Mouse (Mus musculus): Measurements from ENCODE around the gene Ush2a.

Ush2a gene

DNA sequence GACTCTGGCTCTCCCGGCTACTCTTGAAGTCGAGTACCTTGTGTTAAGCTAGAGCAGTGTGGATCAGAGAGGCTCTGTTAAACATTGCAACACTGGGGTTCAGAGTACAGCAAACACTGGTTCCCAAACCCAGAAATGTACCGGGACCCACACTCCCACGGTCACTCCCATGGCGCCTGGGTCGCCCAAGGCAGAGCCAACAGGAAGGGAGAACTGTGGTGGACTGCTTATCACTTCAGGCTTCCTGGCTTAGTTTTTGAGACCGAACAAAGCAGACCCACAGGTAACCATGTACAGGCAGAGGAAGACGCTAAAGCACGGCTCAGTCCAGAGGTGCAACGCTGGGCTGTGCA lies 413.7 kb downstream of the Ush2a start:
- DNase-seq, result no peak

DNA sequence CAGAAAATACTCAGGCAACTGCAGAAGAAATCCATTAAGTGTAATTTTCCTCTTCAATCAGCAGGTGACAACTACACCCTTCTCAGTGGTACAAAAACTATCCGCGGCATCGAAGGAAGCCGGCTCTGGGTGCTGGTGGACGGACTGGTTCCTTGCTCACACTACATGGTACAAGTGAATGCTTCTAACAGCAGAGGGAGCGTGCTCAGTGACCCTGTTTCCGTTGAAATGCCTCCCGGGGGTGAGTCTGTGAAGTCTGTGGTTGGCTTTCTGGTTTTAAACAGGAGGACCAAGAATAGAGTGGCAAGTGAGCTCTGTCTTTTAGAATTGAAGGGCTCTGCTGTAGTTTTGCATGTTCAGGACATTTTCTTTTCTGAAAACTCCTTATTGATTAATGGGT lies 416.4 kb downstream of the Ush2a start:
- DNase-seq, result no peak

DNA sequence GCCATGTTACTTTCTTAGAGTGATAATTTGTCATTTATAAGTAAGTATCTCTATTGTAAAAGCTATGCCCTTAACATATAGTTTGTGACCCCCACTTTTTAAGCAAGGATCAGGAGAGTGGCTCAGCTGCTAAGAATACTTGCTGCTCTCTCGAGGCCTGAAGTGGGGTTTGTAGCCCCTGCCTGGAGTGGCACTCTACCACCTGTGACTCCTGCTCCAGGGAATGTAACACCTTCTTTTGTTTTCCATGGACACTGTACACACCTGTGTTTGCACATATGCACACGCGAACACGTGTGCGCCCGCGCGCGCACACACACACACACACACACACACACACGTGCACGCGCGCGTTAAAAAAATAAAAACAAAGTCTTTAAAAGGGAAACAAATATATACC lies 424.5 kb downstream of the Ush2a start:
- no peak for DNase-seq

DNA sequence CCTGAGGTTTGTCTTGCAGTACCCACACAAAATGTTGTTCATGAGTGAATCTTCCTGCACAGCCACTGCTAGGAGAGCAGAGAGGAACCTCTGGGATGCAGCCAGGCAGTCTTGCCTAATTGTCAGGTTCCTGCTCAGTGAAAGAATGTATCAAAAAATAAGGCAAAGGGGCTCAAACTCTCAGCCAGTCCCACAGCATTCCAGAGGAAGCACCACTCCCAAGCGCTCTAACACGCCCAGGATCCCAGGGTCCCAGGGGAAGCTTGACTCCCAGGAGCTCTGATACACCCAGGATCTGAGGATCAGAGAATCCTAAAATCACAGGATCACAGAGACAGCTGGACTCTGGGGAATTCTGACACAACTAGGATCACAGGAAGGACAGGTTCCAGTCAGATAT lies 434.5 kb downstream of the Ush2a start:
- no peak for DNase-seq

DNA sequence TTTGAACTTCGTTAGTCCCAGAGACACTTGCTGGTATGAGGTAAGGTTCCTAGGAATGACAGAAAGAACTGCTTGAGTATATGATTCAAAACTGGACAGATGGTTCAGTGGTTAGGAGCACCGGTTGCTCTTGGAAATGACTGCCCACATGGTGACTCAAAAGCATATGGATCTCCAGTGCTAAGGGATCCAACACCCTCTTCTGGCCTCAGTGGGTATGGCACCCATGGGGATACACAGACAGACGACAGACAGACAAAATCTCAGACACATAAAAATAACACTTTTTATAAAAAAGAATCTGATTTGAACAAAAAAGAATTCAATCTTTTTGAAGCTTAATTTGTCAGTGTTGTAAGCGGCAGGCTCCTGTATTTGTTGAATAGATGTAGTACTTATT lies 446.4 kb downstream of the Ush2a start:
- no peak for DNase-seq

DNA sequence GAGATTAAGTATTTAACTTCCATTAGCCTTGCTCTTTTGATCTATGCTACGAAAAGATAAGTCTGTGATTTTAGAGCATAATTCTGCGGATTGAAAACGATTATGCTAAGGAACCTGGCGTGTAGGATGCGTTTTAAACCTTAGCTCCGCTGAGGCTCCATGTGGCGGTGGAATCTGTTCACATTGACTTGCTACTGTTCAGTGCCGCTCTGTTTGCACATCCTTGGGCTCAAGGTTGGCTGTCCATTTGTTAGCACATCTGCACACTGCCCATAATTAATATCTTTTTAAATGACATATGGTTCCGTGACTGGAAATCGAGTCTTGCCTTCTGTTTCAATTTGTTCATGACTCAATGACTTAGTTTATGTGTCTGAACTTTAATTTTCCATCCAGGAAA lies 446.9 kb downstream of the Ush2a start:
- no peak for DNase-seq

DNA sequence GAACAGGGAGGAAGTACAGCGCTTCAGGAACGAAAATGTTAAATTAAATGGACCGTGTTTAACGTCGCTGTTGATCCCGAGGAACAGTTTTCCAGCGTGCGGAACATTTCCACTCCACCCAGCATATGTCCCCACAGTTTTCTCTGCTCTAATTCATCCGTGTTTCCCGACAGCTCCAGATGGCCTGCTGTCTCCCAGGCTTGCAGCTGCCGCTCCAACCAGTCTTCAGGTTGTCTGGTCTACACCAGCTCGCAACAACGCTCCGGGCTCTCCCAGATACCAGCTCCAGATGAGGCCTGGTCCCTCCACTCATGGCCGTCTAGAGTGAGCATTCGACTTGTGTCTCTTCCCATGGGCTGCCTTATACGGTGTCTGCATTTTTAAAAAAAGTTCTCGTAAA lies 452.3 kb downstream of the Ush2a start:
- no peak for DNase-seq

DNA sequence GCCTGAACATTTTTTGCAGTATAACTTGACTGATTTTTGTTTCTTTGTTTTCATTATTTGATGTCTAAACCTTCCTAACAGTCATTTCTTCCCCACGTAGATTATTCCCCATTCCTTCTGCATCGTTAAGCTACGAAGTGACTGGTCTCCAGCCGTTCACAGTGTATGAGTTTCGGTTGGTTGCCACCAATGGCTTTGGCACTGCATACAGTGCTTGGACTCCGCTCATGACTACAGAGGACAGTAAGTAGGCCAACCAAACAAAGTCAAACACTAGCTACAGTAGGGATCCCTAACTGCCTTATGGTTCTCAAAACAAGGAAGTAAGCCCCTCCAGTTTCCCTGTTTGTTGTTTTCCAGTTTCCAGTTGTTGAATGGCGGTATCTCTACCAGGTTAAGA lies 453.1 kb downstream of the Ush2a start:
- no peak for DNase-seq

DNA sequence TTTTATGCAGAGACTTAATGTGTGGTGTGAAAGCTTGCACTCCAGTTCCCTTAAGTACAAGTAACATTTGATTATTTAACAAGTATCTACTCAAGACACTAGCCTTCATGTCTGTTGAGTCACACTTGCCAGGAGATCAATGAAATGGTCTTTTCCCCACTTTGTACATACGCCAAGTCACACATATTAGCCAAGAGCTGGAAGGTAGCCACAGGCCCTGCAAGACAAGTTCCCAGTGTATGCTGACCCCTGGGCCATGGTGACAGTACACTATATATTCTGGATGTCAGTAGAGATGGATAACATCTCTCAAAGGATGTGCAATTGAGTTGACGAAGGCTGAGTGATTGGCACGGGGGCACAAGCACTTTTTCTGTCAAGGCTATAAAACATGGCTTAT lies 455.1 kb downstream of the Ush2a start:
- DNase-seq, result no peak

DNA sequence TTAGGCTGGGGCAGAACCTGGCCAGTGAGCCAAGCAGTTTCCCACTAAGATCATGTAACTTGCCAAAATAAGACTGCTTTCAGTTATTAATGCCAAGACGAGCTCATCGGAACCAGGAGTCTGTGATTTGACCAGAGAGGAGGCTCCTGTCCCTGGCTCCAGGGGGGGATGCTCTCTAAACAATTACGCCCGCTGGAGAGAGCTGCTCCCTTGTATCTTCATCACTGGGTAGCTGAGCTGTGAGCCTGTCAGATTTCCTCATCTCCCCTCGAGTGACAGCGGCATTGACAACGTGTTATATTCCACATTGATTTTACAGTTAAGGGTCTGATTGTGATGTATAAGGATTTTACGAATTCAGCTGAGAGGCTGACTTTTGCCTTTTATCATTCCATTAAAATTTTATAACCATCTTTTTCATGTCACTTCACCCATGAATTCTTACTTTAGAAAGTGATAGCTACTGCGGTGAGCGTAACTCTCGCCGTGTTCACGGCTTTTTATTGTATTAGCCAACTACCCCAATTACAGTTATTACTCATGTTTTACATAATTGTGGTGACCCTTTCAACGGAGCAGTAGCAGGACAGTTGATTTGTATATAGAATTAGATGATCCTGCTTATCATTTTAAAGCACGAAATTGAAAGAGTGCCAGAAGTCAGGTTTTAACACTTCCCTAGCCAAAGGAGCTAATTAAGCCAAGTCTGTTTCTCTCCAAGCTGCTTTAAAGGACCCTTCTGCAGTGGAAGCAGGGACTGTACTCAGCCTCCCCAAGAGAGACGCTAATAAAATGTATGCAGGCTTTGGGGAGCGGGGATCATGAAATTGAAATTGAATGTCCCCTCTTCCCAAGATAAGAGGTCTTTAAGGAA lies 463.5 kb downstream of the Ush2a start:
- no peak for DNase-seq

DNA sequence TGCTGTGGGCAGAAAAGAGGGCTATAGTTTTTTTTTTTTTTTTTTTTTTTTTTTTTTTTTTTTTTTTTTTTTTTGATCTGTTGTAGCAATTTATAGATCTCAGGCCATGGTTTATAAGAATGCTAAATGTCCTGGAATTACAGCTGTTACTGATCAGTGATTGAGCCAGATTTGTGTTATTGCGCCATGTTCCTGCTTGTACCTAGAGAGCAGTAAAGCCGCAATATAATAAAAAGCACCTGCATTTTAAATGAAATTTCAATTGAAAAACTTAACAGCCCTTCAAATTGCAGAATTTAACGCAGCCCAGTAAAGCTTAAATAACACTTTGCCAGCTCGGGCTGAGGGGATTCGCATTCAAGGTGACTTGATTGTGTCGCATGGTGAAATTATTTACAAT lies 465.1 kb downstream of the Ush2a start:
- no peak for DNase-seq

DNA sequence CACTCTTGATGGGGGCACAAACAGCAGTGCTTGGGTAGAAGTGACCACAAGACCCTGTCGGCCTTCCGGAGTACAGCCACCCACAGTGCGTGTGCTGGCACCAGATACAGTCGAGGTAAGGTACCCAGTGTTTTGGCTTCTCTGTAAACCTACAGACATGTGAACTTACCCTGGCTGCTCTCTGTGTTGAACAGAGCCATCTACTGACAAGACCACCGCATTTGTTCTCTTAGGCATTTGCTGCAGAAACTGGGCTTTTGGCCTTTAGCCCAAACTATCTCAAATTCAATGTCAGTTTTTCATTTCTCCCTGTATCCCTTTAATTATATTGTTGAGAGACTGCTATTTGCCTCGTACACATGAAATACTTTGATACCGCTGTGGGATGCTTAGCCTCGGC lies 466.8 kb downstream of the Ush2a start:
- DNase-seq, result no peak

DNA sequence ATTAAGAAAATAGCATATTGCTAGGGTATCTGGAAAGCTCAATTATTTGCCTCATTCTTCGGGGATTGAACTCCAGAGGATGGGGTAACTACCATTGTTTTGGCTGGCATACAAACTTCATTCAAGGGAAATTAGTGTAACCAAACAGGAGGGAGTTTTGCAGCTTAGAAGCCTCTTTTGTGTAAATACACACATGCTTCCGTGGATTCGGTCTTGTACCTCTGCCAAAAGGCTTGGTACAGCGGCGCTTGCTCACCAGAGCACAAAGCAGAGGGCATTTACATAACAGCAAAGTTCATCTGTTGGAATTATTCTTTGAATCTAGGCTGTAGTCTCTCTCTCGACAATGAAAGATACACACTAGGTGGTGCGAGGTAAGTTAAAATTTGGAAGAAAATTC lies 467.4 kb downstream of the Ush2a start:
- no peak for DNase-seq

DNA sequence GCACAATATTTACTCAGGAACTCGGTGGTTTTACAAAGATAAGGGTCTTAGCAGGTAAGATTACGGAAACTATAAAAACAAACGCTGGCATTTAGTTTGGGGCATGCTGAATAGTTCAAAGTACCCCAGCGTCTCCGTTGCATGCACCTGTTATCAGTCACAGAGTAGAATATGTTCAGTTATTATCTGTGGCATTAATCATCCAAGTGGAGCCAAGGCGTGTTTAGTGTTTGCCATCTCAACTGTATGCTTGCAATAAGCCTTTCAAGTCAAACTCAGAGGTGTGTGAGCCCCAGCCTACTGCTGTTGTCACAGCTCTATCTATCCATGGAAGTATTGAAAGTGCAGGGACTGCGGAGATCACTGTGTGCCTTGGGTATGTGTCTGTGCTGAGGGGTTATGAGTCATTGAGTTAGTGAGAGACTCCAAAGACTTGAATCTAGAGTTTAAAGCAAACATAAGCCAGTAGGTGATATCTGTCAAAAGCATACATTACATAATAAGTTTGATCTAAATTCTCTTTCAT lies 473.0 kb downstream of the Ush2a start:
- DNase-seq, result no peak

DNA sequence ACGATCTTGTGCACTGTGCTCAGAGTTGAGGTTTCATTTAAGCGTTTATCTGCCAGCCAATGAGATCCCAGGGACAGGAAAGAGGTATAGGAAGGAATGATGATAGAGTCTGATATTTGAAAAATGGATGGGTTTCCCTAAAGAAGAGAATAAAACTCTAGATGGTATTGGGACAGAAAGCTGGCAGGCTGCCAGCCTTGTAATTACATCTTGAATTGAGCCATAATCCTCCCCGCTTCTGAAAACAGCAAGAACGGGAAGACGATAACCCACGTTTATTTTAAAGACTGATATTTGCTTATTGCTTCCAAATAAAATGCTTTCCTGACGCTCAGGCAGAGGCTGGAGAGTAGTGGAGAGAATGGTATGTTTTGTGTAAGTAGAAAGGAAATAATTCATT lies 481.1 kb downstream of the Ush2a start:
- no peak for DNase-seq

DNA sequence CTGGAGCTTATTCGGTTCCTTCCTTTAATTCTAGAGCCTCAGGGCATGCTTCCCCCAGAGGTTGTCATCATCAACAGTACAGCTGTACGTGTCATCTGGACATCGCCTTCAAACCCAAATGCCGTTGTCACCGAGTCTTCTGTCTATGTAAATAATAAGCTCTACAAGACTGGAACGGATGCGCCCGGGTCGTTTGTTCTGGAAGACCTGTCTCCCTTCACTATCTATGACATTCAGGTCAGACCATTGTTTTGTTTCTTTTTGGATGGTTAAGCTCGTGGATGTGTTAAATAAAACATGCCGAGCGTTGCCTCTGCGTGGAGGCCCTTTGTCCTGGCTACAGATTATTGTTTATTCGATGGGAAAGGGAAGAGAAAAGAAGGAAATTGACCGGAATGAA lies 493.2 kb downstream of the Ush2a start:
- no peak for DNase-seq

DNA sequence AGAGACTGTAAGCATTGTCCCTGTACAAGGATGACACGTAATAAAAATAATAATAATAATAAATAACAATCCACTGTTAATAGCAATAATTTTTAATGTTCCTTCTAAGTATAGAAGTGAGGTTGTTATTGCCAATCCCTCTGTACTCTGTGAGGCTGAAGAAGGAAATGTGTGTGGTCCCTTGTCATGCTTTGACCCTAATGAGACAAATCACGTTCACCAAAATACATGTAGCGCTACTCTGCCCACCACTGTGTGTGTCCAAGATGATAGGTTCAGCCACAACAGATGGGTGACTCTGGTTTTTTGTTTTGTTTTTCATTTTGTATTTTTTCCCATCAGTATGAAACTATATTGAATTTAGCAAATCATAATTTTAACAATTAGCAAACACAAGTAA lies 498.7 kb downstream of the Ush2a start:
- DNase-seq, result no peak

DNA sequence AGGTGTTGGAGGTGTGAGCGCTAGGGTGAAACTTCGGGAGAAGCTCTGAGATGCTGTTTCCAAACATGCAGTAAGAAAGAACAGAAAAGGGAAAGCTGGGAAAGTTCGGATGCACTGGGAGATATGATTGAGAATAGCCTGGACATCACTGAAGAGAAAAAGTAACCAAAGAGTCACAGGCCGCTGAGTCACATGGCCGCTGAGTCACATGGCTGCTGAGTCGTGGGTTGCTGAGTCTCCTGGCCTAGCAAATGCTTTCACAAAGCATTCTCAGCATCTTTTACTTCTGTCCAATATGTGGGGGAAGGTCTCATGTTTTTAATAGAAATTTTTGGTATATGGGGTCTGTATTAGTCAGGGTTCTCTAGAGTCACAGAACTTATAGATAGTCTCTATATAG lies 500.6 kb downstream of the Ush2a start:
- no peak for DNase-seq

DNA sequence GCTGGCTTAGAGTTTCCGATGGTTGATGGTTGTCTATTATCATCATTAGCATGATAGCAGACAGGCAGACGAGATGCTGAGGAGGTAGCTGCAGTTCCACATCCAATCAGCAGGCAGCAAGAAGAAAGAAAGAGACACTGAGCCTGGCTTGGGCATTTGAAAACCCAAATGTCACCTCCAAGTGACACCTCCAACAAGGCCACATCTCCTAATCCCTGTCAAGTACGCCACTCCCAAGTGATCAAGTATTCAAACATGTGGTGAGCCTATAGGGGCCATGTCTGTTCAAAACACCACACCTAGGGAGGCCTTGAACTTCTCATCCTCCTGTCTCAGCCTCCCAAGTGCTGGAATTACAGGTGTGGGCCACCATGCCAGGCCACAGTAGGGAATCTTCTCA lies 501.9 kb downstream of the Ush2a start:
- DNase-seq, result no peak

DNA sequence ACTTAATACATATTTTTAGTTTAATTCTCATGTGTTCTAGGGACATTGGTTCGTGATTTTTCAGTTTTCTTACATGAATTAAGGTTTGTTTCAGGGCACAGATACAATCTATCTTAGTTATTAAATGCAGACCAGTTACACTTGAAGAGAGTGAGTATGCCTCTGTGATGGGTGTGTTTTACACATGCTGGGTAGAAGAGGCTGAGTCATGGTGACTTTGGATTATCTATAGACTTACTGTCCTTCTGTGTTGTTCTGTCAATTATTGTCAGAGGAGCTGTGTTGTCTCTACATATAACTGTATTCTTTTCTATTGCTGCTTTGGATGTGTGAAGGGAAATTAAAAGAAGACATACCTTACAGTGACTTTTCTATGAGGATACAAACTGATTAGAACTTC lies 509.0 kb downstream of the Ush2a start:
- no peak for DNase-seq

DNA sequence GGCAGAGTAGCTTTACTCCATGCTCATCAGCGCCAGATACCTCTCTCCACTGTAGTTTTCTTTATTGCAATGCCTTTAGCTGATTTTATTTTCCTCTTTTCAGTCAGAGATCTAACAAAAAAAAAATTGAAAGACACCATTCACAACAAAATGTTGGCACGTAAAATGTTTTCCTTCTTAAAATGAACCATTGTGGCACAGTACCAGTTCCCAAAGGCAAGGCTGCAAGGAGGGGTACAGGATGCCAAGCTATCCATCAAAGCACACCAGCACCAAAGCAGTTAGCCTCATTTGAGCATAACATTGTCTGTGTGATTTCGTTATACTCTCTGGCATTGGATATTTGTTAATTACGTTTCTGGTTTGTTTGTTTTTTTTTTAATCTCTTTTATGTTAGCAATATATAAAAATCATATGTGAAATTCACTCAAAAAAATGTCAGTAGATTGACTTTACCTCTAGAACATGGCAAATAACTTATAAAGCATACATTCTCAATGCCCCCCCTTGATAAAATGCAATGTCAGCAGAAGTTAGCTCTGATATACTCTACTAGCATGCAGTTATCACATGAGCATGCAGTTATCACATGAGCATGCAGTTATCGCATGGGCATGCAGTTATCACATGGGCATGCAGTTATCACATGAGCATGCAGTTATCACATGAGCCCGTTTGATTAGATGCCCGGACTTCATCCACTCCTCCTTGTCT lies 510.9 kb downstream of the Ush2a start:
- DNase-seq, result no peak

DNA sequence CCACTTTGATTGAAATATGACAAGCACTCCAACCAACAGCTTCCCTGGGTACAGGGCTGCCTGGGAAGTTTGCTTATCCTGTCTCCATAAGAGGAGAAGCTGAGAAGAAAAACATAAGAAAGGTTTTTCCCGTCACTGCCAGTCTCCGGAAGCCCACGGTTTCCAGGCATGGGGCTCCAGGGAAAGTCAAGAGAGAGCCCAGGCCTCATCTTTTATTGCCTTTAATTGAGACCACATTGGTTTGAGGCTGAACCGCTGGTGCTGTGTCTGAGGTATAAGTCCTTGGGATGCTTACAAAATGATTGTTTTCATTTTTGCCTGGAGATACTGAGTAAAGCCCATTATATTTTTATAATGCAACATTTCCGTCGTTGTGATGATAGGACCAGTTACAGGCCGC lies 511.8 kb downstream of the Ush2a start:
- no peak for DNase-seq

DNA sequence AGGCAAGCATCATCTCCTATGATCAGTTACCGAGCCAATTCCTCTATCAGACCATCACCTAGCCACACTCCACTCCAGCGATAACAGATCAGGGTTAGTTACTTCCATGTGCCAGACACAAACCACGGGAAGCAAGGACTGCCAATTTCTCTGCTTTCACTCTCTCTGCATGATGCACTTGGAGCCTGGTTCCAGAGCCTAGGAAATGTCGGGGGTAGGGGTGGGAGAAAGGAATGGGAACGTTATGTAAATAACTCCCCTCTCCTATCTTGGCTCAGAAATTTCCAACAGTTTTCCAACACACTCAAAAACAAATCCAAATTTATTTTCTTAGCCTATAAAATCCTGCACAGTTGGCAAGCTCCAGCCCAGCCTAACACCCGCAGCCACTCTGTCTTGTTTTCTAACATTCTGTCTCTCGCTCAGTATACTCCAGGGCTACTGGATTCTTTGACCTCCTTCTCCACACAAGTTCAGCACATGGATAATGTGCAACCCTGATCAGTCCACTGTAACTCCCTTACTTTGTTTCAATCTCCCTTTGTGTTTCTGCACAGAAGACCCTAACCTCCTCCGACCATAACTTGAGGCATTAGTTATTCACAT lies 515.8 kb downstream of the Ush2a start:
- no peak for DNase-seq

DNA sequence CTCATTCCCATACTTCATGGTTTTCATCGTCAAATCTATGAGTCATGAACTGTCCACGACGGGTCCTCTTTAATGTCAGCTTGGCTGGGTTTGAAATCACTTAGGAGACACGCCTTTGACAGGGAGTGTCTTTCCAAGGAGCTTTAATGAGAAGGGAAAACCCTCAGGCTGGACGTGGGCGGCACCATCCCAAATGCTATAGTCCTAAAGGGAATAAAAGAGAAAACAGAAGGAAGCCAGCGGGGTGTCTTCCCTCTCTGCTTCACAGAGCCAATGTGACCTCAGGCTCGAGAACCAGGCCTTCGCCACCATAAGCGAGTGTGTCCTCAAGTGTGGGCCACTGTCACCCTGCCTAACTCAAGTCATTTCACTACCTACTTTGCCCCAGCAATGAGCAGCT lies 523.2 kb downstream of the Ush2a start:
- no peak for DNase-seq
